Mouse (Mus musculus): ENCODE results near the gene Hoxa4.

Hoxa4 gene

DNA sequence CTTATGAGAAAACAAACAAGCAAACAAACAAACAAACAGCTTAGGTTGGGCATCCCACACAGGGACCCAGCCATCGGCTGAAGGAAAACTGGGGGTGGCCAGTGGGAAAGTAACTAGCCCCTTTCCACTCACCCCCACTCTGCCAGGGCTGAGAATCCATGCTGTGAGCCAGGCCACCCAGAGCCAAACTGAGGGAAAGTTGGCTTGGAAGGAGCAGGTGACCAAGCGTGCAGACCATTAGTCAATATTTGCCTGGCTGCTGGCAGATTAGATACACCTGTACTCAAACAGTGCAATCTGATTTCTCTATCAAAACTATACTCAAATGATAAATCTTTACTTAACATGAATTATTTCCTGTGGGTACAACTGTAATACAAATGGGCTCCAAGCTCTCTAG lies 9.5 kb downstream of the Hoxa4 start:
- DNase-seq (ENCODE audit: low read depth in 2 of 2, low spot score in 2 of 2): no peak

DNA sequence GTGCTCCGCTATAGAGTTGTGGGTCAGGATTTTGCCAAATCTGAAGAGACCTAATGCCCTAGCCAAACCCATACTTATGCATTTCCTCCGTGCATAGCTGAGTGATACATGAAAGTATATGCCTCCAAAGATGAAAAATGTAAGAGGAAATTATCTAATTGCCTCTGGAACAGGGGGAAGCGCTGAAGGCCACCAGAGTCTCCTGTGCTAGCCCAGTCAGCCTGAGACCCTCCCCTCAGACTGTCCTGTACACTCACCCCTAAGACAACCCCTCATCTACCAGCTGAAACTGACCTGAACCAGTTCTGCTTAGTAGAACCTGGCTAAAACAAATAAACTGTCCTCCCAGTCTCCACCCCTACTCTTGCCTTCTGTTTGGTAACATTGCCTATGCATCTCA lies 10.8 kb downstream of the Hoxa4 start:
- no peak for DNase-seq (ENCODE audit: low read depth in 2 of 2, low spot score in 2 of 2)

DNA sequence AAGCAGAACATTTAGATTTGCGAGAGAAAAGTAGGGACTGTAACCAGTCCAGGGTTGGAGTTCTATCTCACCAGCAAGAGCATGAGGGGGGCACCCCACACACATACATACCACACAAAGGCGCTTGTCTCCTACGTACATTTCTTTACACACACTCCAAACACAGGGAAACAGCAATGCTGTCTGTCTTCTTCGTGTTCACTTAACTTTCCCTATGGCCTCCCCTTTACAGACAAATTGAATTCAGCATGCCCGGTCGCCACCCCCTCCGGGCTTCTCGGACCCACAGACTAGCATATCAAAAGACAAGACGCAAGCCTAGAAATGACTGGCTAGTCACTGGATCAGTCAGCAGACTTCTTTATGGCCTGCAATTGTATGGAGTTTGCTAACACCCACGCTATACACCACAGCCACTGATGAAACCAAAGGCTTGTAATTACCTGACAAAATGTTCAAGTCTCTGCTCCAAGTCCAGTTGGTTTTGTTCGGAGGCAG lies 11.3 kb downstream of the Hoxa4 start:
- DNase-seq (ENCODE audit: low read depth in 2 of 2, low spot score in 2 of 2): no peak

DNA sequence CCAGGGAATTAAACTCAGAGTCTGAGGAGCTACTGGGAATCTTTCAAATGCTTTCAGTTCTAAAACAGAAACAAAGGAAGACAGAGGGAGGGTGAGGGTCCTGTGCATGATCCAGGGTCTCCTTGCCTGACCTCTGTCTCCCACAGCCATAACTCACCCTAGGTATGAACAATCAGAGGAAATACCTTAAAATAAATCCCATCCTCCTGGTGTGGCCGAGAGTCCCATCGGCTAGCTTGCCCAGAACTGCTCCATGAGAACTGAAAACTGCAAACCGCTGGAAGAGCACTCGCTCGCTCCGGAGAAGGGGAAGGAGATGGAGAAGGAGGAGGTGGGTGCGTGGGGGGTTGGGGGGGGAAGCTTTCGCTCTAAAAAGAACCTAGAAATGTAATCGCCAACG lies 11.9 kb downstream of the Hoxa4 start:
- DNase-seq (ENCODE audit: low read depth in 2 of 2, low spot score in 2 of 2): no peak

DNA sequence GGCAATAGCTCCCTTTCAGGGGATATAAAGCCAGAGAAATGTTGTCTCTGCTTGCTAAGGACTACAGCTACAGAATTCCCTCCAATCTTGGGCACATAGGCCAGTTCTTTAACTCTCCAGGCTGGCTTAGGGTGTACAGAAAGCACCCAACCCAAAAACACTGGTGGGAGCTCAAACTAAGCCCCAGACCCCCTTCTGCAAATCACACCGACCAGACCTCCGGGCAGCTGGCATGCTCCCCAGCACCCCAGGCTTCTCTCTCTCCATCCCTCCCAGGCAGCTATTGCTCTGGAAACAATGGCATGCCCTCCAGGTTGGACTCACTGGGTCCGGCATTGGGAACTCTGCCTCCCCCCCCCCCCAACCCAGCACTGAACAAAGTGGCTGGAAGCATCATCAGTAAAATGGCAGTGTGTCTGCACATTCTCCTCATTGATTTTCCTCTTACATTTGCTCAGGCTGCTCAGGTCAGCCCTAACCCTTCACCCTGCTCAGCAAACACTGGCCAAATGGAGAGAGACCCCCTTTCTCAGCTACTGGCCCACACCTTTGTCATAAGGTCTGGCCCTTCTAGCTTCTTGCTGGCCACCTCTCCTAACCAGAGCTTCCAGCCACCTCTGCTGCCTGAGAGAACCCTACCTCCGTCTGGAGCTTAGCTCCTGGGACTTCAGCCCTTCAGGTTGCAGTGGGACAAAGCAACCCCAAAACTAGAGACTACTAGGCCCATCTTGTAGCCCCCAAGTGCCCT lies 12.5 kb downstream of the Hoxa4 start:
- no peak for DNase-seq (ENCODE audit: low read depth in 2 of 2, low spot score in 2 of 2)

DNA sequence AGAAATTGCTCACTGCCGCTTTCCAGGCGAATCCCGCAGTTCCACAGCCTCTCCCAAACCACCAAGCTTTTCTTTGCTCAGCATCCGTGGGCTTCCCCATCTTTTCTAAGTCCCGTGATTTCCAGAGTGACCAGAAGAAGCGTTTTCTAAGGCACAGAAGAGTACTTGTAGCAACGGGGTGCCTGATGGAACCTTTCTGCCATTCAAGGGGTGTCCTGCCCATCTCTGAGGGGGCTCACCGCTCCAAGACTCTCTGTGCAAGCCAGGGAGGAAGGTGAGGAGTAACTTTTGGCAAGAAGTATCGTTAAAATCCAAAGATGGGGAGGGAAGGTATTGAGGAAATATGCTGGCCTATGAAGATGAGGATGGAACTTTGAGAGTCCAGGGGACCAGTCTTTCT lies 13.7 kb downstream of the Hoxa4 start:
- no peak for DNase-seq (ENCODE audit: low read depth in 2 of 2, low spot score in 2 of 2)

DNA sequence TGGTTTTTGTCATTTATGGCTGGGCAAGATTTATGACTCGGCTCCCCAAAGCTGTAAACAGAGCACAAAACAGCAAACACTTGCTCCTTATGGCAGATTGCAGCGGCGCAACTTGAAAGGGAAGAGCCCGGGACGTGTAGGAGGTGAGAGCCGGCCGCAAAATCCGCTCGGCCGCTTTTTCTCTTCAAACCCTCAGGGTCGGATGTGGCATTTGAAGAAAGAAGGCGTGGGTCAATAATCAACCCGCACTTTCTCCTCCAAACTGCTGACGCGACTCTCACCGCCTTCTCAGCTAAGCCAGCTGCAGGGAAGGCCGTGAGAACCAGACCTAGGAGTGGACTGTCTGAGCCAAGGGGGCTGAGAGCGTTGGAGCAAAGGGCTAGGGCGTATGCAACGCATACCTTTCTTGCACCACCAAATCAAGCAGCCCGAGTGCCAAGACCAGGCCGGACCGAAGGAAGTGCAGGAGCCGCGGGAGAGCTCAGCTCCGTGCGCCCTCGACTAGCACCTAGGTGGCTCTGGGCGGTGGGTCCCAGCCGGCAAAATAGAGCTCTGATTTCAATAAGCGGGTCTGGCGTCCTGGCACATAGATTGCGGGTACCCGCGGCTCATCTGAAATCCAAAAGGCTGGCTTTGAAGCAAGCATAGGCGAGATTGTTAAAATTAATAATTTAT lies 14.4 kb downstream of the Hoxa4 start, which contains the start of gene 5730596B20Rik:
5730596B20Rik (plus strand) TSS at position 438 of the 675 bp plus-strand sequence.
- no peak for DNase-seq (ENCODE audit: low read depth in 2 of 2, low spot score in 2 of 2)

DNA sequence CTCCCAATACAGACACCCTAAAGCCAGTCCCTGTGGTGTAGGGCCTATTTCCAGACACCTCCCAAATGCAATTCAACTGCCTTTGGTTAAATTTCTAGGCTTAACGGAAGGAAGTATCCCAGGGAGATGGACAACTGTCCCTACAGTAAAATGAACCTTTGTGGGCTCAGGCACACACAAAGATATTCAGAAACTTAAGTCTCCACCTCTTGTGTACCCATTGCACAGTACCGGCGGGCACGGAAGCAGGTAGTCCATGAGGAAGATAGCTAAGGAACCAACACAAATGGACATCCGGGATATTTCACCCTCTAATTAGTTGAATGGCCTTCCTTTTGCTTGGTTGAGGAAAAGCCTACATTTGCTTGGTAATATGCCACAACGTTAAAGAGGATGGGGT lies 15.2 kb downstream of the Hoxa4 start:
- no peak for DNase-seq (ENCODE audit: low read depth in 2 of 2, low spot score in 2 of 2)

DNA sequence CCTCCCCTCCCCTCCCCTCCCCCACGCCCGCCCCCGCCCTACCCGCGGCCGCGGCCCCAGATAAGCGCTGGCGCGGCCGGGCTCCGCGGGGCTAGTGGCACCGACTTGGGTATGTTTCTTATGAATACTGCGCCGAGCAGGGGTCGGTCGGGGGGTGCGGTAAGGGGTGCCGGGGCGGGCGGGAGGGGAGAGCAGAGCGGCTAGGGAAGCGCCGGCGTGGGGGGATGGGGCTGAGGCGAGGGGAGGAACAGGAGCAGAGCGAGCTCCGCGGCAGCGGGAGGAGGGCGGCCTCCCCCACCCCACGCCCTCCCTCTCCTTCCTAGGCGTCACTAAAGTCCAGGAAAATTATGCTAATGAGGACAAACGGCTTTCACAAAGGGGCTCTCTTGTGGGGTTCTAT lies 15.7 kb downstream of the Hoxa4 start:
- no peak for DNase-seq (ENCODE audit: low read depth in 2 of 2, low spot score in 2 of 2)

DNA sequence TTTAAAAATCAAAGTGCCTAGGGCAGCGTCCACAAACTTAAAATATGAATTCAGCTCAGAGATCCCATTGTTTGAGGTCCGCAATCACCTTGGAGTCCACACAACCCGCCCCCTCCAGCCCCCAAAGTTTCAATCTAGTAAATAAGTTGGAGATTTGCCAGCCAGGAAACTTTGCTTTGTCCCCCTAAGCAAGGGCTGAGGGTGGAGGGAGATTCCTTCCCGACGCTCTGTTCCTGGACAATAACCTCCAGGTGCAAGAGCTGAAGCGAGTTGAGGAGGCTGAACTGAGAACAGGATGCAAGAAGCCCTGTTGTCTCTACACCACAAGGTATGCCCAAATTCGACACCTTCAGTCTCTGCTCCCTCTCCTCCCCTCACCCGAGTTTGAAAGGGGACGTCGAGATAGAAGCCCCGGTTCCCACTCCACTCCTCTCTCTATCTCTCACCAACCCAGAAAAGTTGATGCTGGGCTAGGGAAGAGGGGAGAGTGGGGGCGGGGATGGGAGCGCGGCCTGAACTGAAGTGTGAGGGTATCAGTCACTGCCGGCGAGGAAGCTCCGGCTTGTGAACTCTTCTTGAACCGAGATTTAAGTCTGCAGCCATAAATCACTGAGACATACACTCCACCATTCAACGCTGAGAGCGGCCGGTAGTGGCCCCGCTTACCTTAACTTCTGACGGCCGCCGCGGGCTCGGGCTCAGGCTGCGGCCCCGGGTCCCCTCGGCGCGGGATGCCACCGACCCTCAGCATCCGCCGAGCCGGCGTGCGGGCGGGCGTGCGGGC lies 16.4 kb downstream of the Hoxa4 start:
- DNase-seq (ENCODE audit: low read depth in 2 of 2, low spot score in 2 of 2): no peak

DNA sequence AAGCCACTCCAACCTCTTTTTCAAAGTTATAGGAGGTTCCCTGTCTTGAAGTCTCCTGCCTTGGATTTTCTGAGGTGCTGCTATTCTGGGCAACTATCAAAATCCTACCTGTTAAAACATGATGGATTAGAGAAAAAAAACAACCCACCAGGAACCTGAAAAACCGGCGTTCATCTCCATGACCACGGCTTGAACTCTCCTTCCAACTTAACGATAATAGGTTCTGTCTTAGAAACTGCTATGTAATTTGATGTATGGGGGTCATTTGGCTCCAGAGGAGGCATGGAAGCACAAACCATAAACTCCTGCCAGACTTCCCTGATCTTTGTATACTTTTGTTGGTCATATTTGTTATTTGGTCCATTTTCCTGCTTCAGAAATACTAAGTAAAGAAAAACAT lies 17.9 kb downstream of the Hoxa4 start:
- no peak for DNase-seq (ENCODE audit: low read depth in 2 of 2, low spot score in 2 of 2)

DNA sequence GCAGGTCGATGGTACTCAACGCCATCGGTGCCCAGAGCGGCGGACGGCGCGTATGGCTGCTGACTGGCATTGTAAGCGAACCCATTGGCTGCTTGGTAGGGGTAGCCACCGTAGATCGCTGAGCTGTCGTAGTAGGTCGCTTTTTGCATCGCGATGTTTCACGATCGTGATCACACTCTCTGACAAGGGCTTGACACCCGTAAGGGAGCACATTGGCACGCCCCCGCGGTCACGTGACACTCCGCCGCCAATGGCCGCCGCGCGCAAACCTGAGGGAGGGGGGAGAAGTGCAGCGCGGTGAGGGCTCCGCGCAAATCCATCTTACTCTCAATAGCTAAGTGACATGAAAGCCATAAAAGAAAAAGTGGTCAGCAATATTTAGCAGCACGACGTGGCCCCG lies 19.1 kb downstream of the Hoxa4 start:
- DNase-seq (ENCODE audit: low read depth in 2 of 2, low spot score in 2 of 2): no peak

DNA sequence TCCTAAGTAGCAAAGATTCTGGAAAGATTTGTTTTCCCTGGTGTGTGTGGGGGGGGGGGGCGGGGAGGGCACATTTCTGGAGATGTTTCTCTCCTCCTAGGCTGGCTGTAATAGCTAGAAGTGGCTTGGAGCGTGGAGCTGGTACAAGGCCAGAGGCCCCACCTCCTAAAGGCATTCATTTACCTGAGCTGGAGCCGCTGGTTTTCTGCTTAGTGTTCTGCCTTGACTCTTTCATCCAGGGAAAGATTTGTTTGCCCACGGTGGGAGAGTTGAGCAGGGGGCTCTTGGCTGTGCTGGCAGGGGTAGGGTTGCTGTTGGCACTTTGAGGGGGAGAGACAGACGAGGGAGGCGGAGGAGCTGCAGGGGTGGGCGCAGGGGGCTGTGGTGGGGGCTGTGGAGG lies 19.6 kb downstream of the Hoxa4 start:
- DNase-seq (ENCODE audit: low read depth in 2 of 2, low spot score in 2 of 2): no peak

DNA sequence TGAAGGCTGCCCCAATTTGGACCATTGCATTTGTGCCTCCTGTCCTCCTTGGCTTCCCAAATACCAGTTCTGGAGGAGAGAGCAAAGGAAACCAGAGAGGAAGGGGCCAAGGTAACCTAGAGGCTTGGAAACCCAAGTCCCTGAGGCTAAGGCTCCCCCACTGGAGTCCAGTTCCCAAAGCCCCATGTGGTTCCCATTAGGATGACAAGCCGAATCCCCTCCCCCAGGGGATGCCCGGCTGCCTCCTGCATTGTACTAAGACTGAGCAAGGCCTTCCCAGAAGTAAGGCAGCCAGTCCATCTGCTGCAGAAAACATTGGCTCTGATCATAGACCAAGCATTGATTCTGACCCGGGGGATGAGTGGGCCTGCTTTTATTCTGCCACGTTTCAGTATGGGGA lies 20.2 kb downstream of the Hoxa4 start:
- DNase-seq (ENCODE audit: low read depth in 2 of 2, low spot score in 2 of 2): no peak

DNA sequence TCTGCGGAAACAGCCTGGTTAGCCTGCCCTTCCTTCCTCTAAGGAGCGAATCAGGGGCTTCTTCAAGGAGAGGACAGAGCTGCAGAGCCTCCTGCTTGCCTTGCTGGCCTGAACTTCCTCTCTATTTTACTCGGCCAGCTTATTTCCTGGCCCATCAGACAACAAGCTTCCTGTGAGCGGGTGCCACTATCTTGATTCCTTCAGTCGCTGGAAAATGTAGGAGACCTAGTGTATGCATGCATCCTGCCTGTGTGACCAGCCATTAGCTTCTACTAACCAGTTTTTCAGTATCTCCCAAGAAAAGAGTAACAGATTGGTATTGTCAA lies 20.7 kb downstream of the Hoxa4 start:
- no peak for DNase-seq (ENCODE audit: low read depth in 2 of 2, low spot score in 2 of 2)

DNA sequence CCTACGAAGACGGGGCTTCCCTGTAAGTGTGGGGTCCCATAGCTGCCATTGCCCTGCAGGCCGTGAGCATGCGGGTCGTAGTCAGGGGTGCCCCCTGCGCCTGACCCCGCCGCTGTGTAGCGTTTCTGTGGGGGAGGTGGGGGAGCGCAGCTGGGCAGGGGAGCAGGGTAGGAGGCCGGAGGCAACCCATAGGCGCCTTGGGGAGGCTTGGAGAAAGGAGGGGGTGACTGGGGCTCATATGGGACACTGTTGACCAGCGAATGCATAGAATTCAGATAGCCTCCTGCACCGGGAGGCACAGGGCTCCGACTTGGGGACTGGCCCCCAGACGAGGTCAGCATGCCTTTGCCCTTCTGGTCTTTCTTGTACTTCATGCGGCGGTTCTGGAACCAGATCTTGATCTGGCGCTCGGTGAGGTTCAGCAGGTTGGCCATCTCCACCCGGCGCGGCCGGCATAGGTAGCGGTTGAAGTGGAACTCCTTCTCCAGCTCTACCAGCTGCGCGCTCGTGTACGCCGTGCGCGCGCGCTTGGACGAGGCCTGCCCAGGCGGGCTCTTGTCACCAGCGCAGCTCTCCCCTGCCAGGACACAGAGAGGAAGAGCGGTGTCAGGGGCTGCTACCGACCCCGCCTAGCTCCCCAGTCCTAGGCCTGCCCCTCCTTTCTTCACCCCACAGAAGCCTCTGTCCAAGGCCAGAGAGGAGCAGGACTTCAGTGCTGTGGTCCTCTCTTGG lies 21.2 kb downstream of the Hoxa4 start:
- no peak for DNase-seq (ENCODE audit: low read depth in 2 of 2, low spot score in 2 of 2)

DNA sequence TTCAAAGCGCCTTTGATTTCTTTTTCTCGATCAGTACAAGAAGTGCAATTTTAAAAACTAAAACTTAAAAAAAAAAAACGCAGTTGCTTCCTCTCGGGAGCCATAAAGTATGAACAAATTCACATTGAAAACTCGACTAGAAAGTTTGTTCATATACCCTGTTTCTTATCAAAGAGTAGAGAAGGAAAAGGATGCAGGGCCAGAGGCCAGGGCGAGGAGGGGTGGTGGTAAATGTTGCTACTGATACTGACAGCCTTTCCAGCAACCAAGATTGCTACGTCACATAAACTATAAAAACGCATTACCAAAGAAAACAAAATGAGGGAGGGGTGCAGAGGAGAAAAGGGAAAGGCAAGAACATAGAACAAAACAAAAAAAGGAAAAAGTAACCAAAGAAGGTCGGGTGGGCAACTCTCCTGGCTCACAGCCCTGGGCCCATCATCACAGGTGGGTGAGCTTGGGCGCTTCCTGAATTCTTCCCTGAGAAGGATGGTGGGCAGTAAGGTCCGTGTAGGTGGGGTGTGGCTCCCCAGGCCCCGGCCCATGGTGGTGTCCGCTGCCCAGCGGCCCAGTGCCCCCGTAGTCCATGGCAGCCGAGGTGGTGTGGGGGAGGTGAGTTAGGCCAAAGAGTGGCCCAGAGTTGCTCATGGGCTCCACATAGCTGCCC lies 21.9 kb downstream of the Hoxa4 start:
- no peak for DNase-seq (ENCODE audit: low read depth in 2 of 2, low spot score in 2 of 2)

DNA sequence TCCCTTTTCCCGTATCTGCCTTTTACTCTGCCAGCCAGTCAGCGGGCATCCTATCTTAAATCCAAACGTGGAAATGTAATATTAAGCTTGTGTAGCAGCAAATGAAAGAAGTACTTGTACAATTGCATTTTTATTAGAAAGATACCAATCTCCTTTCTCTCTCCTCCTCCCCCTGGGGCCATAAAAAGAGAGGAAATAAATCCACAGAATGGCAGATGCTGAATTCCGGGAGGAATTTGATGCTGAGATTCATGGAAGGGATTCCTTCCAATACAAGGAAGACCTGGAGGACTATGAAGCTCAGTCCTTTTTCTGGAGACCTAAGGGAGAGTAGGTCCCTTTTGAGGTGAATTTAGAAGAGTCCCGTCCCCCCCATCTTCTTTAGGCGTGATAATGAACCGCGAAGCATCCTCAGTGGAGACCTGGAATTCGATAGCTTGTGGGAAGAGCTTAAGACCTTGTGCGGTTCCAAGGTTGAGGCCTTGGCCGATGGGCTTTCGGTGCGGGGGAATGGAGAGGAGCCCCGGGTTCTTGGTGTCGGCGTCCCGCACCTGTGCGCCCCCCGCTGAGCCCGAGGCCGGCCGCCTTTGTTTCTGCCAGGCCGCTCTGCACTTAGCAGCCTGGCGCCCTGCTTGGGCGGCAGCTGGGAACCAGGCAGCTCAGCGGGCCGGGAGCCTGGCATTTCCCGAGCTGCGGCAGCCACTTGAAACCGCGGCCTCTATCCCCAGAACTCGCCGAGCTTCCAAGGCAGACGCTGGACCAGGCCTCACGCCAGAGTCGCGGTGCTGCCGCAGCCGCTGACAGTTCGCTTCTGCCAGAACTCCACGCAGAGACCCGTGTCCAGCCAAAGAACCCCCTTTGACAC lies 23.1 kb downstream of the Hoxa4 start:
- no peak for DNase-seq (ENCODE audit: low read depth in 2 of 2, low spot score in 2 of 2)

DNA sequence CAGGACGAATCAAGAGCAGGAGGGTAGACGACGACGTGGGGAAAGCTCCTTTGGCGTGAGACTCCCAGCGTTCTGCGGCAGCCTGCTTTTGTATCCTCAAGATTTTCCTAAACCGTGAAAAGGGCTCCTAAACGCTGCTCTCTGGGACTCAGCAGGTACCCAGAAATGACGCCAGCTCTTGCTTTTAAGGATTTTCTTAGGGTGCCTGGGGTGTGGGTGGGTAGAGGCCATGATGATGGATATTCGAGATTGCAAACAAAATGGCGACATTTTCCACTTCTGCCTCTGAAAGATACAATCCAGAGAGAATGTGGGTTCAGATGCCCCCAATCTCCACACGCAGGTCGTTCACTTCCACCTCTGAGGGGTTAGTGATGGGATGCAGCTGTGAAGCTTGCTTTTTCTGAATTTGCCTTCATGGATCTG lies 23.8 kb downstream of the Hoxa4 start:
- no peak for DNase-seq (ENCODE audit: low read depth in 2 of 2, low spot score in 2 of 2)

DNA sequence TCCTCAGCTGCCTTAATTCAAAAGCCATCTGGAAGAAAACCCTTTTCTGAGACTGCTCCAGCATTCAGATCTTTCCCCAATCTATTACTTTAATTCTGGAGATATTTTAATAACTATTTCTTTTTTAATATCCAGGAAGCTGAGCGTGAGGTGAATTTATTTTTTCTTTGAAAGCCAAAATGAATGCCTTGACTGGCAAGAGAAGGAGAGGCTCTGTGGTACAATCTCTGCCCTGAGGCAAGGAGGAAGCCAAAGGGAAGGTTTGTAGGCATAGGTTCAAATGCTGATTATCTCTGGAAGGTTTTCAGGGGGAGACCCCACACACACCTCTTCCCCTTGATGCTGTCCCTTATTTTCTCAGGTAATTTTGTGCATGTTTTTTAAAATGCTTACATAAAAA lies 24.4 kb downstream of the Hoxa4 start:
- DNase-seq (ENCODE audit: low read depth in 2 of 2, low spot score in 2 of 2): no peak
